Mouse (Mus musculus): ENCODE results near the gene Ctnna2.

The Ctnna2 gene

DNA sequence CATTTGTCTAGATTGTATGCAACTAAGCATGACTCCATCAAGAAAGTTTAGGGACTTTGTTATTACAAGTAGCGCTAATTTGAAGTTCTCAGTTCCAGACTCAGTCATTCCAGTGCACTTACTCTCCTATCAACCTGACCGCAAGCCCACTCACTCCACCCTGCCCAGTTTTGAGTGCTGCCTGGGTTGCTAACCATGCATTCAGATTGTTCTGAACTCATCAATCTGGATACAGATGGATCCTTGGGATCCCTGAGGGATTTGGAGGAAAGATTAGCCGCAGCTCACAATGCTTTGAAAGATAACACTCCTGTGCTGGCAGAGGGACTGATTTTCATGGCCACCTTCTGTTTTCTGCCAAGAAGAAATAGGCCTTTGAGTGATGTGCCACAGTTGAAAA, 168.5 kb downstream of the Ctnna2 start:
- no peak for DNase-seq

- DNase-seq, result no peak
These were observed 176.9 kb downstream of the Ctnna2 start for GRCm38 (mm10) chr6:77802604-77803003.

- no peak for DNase-seq
These were observed 196.2 kb downstream of the Ctnna2 start for GRCm38 (mm10) chr6:77783342-77783741.

GRCm38 (mm10) chr6:77768357-77769103, 211.0 kb downstream of the Ctnna2 start:
- DNase-seq, result no peak

- no peak for DNase-seq
These were observed 221.3 kb downstream of the Ctnna2 start for GRCm38 (mm10) chr6:77758164-77758563.

DNA sequence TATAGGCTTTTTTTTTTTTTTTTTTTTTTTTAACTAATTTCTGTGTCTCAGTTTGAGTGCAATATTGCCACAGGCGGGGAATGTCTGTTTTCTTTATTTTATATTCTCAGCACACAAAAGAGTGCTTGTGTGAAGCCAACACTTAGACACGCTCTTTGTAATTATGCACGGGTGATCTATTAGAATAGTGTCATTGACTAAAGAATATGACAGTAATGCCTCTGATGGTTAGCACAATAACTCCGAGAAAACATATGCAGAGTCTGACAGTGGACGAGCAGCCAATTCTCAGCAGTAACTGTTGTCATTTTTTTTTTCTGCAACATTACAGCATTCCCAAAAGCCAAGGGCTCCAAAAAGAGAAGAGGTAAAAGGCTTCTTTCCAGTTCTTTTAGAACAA, 234.1 kb downstream of the Ctnna2 start:
- DNase-seq, result no peak

DNA sequence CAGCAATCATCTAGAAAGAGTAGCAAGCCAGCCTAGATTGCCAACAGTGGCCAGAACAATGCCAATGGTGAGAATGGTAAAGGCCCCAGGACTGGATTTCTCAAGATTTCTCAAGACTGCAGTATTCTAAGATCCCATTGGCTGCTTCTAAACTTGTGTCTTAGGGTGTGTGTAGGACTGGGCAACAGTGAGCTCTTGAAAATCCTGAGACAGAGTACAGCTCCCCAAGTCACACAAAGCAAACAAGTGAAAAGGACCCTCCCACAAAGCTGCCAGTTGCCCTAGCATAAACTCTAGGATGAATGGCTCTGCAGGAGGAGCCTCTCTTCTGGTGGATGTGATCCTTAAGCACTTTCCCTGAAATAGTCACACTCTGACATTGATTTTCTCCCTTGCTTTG, 235.8 kb downstream of the Ctnna2 start:
- DNase-seq, result no peak

DNA sequence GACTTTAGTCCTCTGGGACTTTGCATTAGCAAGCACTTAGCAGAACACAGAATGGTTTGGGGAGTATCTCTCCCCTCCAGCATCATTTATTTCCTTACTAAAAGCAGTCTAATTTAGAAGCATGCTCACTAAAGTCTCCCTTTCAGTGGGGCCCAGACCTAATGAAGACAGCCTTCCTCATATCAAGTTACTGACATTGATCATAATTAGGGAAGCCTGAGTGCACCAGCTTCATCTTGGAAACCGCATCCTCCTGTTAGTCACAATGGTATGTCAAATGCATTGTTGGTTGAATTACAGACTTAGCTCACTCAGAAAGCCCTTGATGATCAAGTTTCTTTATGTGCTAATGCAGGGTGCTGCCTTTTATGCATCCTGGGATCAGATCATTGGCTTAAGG, 236.5 kb downstream of the Ctnna2 start:
- DNase-seq, result no peak

GRCm38 (mm10) chr6:77738640-77739039, 240.9 kb downstream of the Ctnna2 start:
- no peak for DNase-seq

GRCm38 (mm10) chr6:77724952-77725299, 254.6 kb downstream of the Ctnna2 start:
- DNase-seq, result no peak

DNA sequence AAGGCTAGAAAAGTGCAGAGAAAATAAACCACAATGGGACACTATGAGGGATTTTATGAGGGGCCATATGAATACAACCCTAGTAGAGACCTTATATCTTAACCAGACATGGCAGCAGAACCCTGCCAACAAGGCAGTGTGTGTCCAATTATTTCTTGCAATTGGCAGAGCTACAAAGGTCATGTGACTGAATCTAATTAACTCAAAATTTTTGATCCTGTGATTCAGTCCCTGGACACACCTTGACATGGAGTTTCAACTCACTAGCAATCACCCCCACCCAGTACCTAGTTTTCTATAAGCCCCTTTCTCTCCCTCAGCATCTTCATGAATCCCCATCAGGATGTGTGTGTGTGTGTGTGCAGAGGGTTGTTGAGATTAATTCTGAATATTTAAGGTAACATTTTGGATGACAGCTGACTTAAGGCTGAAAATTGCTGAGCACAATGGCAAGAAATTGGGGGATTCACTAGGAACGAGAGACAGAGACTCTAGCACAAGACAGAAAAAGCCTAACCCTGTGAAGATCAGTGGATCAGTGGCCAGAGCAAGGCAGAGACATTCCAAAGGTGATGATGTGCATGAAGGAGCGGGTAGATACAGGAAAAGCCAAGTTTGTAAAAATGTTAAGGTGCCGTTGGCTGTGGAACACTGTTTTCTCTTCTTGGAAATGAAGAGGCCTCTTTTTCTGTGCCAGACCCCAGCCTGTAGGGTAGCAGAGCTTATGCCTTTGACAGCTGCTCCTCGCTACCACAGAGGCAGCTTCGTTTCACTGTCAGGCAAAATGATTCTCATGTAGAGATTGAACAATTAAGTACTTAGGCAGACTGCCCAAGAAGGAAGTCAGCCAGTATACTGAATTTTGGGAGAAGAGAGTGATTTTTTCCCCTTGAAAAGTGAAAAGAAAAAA, 255.2 kb downstream of the Ctnna2 start:
- no peak for DNase-seq

- no peak for DNase-seq
These were observed 285.4 kb downstream of the Ctnna2 start for GRCm38 (mm10) chr6:77694093-77694492.

DNA sequence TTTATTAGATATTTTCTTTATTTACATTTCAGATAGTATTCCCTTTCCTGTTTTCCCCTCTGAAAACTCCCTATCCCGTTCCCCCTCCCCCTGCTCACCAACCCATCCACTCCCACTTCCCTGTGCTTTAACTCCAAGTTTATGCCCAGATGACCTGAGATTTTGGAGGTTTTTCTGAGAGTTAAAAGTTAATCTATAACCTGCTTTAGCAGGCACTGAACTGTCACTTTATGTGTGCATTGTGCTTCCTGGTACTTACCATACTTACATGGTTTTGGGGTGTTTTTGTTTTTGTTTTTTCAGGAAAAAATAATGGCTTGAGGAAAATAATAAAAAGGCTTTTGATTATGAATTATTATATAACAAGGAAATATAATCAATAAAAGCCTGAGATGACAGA, 292.3 kb downstream of the Ctnna2 start:
- no peak for DNase-seq

- no peak for DNase-seq
These were observed 329.4 kb downstream of the Ctnna2 start for GRCm38 (mm10) chr6:77650127-77650526.

DNA sequence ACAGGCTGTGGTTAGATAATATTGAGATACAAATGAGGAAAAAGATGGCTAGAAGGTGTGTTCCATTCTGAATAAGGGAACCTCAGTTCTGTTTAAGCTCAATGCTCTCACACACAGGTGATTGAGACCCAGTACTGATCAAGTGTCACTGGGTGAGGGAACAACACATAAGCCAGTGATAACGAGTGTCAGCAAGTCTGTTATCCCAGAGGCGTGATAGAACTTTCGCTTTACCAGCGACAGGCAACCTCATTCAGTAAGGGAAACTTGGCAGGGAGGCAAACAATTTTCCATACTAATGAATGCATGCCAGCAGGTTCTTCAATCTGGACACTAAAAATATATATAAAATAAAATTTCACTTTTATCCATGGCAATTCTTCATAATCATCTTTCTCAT, 334.9 kb downstream of the Ctnna2 start:
- DNase-seq, result no peak

GRCm38 (mm10) chr6:77638784-77639183, 340.7 kb downstream of the Ctnna2 start:
- DNase-seq, result no peak

DNA sequence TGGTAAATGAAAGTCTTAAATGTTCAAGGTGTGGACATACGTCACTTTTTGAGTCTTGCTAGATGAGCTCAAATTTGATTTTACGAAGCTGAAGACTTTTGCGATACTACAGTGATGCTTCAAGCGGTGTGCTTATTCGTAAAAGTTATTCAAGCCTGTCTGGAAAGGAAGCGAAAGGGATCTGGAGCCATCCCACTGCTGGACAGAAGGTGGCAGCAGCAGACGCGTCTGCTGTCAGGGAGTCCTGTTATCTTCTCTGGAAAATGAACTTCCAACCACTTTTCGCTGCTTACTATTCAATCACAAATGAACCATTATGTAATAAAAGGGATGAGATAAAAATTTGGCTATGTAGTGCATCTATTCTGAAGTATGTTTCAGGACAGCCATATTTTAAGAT, 345.5 kb downstream of the Ctnna2 start:
- DNase-seq, result no peak

DNA sequence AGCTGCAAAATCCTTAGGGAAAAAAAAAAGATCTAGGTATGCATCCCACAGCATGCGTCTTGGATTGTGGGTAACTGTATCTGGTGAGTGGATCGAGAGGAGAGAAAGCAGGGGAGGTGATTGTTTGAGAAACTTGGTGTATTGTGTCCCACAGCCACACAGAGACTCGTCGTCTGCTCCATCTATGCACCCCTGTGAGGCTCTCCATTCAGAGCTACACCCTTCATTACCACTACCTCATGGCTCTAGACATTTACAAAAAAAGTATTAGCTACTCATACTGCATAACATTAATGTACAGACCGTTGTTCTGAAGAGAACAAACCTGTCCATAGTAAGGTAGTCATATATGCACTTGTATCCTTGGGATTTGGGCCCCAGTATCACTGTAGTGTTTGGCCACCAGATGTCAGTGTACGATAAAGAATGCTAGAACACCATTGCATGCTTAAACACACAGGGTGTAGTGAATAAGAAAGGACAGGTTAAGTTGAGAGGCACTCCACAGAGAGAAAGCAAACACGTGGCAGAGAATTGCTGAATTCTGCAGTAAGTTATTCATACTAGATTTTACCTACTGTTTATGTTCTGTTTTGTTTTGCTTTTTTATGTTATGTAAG, 350.8 kb downstream of the Ctnna2 start:
- peak in 1 of 2 experiments; percentile 2 for DNase-seq

GRCm38 (mm10) chr6:77604642-77605392, 374.7 kb downstream of the Ctnna2 start:
- no peak for DNase-seq

DNA sequence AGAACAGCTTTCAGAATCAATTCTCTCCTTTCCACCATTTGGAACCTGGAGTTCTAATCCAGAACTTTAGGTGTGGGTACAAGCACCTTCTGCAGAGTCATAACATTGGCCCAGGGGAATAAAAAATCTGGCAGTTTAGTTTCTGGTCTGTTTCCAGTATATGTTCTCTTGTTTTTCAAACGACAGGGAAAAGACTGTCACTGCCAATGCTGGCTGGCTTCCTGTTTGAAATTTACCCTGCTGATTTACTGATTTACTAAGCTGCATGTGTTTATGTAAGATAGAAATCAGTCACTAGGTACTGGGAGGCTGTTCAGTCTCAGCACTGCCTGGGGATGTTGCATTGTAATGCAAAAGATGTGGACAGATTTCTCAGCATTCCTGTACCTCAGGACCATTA, 375.6 kb downstream of the Ctnna2 start:
- DNase-seq, result no peak

DNA sequence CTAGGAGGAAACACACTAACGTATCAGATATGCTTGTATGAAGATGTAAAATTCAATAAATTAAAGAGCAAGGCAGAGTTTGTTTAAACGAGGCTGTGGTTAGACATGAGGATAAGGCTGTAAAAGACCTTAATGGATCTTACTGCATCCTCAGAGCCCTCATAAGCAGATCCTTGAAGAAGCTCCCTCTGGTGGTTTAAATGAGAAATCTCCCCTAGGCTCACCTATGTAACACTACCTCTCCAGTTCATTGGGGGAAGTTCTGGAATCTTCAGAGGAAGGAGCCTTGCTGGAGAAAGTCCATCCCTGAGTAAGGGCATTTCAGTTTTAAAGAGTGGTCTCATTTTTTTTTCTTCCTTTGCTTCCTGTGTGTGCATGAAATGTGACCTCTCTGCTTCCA, 380.3 kb downstream of the Ctnna2 start:
- DNase-seq, result no peak

DNA sequence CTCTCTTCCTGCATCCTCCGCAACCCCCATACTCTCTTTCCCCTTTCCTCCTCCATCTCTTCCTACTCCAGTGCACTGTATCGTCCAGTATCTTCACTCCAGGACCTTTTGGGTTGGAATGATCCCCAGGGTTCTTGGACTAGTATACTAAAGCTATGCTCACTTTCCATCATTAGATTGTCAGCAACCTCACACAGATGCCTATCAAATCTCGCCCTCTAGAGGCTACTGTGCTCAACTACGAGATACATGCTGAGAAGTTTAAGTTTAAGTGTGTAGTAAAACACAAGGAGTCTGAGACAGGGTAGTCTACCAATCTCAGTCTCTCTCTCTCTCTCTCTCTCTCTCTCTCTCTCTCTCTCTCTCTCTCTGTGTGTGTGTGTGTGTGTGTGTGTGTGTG, 396.9 kb downstream of the Ctnna2 start:
- no peak for DNase-seq

DNA sequence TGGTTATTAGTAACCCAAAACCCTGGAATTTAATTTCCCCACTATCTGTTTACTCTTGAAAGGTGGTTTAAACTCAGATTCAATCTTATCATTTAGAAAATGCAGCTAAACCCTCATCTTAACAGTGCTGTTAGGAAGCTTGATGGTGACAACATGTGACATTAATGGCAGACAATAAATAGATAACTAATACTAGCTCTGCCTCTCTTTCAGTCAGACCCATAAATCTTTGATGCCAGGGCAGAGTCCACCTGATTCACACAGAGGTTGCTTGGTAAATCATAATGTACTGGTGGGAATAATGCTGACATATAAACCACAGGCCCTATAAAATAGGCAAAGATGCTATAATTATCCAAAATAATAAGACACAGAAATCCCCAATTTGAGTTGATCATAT, 398.6 kb downstream of the Ctnna2 start:
- DNase-seq, result no peak
